Mouse (Mus musculus) kidney, embryonic 16.5 days (tissue): ENCODE measurements at regions not wholly inside any gene's neighbourhood (a gene's known extent, or its start where the extent isn't known, plus 50 kb on each side); places are given as distances from the start of the nearest gene placed in this dataset.

ENCODE experiments used
- ATAC-seq: fragments of 200-750 bp; cut with Nextera tagmentation; 2 replicates; pipeline ENCODE4 v1.8.0; 2017; ENCODE audit warnings: moderate TSS enrichment; ENCODE audit not compliant: low FRiP score, low TSS enrichment
- H3K27ac ChIP-seq: fragments of 300-500 bp; sonication (generic); 2 replicates; pipeline ENCODE4 v1.5.1; 2014; ENCODE audit warnings: low read length
- H3K27me3 ChIP-seq: fragments of 300-500 bp; sonication (generic); 2 replicates; pipeline ENCODE4 v1.6.1; 2014; ENCODE audit warnings: low read length, control low read depth, mixed read lengths; ENCODE audit not compliant: insufficient read depth
- H3K36me3 ChIP-seq: fragments of 300-500 bp; sonication (generic); 2 replicates; pipeline ENCODE4 v1.6.1; 2014; ENCODE audit warnings: low read length, control low read depth, mixed read lengths; ENCODE audit not compliant: insufficient read depth
- H3K4me1 ChIP-seq: fragments of 300-500 bp; sonication (generic); 2 replicates; pipeline ENCODE4 v1.6.1; 2014; ENCODE audit warnings: low read length, control low read depth, mixed read lengths; ENCODE audit not compliant: insufficient read depth
- H3K4me2 ChIP-seq: fragments of 300-500 bp; sonication (generic); replicated peaks from 2 replicates; pipeline ENCODE4 v1.6.1; 2014; ENCODE audit warnings: low read depth, low read length
- H3K4me3 ChIP-seq: fragments of 300-500 bp; sonication (generic); 2 replicates; pipeline ENCODE4 v1.5.1; 2014; ENCODE audit warnings: mild to moderate bottlenecking, low read length
- H3K9ac ChIP-seq: fragments of 300-500 bp; sonication (generic); replicated peaks from 2 replicates; pipeline ENCODE4 v1.6.1; 2014; ENCODE audit warnings: low read length
- H3K9me3 ChIP-seq: fragments of 300-500 bp; sonication (generic); 2 replicates; pipeline ENCODE4 v1.6.1; 2016; ENCODE audit warnings: low read length, control low read depth
- WGBS: fragments of 180-500 bp; shearing (Covaris S2); extraction: QIAGEN DNeasy Blood & Tissue Kit; methylation state at CpG from one replicate; pipeline ENCODE4 v1.1.7; 2014; 5-methylcytosine and 5-hydroxymethylcytosine counted together

- H3K9ac ChIP-seq = no peak overlapping the region
- H3K27me3 ChIP-seq = no peaks in the 10 kb centered on the region
- ATAC-seq = no peak
- no peak overlapping the region for H3K4me2 ChIP-seq
- no peaks in the 10 kb centered on the region for H3K9me3 ChIP-seq
- no peaks in the 10 kb centered on the region for H3K36me3 ChIP-seq
- WGBS = 70% methylated on average over 2 of the region's 2 CpGs
- H3K4me1 ChIP-seq = 0 out of 2 replicates have a peak, but pooled peaks cover 10% of the 10 kb centered on the region
- no peak overlapping the region for H3K27ac ChIP-seq
- no peak overlapping the region for H3K4me3 ChIP-seq
These were observed 172.8 kb downstream of the Shq1 start for GRCm38 (mm10) chr6:100498126-100498525.

- Histone ChIP-seq H3K36me3 (no peaks in the 10 kb centered on the region), H3K9ac (no peak overlapping the region), H3K4me1 (0 out of 2 replicates have a peak, but pooled peaks cover 3% of the 10 kb centered on the region), H3K4me3 (no peak overlapping the region), H3K27ac (no peak overlapping the region), H3K4me2 (no peak overlapping the region), H3K9me3 (no peaks in the 10 kb centered on the region), H3K27me3 (no peaks in the 10 kb centered on the region)
- ATAC-seq = no peak
These were observed 174.8 kb downstream of the Shq1 start for GRCm38 (mm10) chr6:100496135-100496534.

- WGBS = 72% methylated on average over 12 of the region's 12 CpGs
- H3K4me1 ChIP-seq = 0 out of 2 replicates have a peak, but pooled peaks cover 2% of the 10 kb centered on the region
- no peaks in the 10 kb centered on the region for H3K36me3 ChIP-seq
- H3K4me2 ChIP-seq = no peak overlapping the region
- H3K9ac ChIP-seq = no peak overlapping the region
- H3K4me3 ChIP-seq = no peak overlapping the region
- no peak overlapping the region for H3K27ac ChIP-seq
- H3K27me3 ChIP-seq = no peaks in the 10 kb centered on the region
- H3K9me3 ChIP-seq = no peaks in the 10 kb centered on the region
- ATAC-seq = no peak
These were observed 175.8 kb downstream of the Shq1 start for GRCm38 (mm10) chr6:100495131-100495530.

GRCm38 (mm10) chr6:100493558-100493957, 177.4 kb downstream of the Shq1 start:
- Histone ChIP-seq H3K9ac (no peak overlapping the region), H3K4me1 (no peaks in the 10 kb centered on the region), H3K9me3 (no peaks in the 10 kb centered on the region), H3K27ac (no peak overlapping the region), H3K36me3 (no peaks in the 10 kb centered on the region), H3K27me3 (no peaks in the 10 kb centered on the region), H3K4me3 (no peak overlapping the region), H3K4me2 (no peak overlapping the region)
- ATAC-seq = 0 out of 2 replicates have a peak, but pooled peaks have one; percentile 36
- 78% methylated on average over 1 of the region's 1 CpGs for WGBS

GRCm38 (mm10) chr6:100491811-100492210, 179.1 kb downstream of the Shq1 start:
- Histone ChIP-seq H3K4me2 (no peak overlapping the region), H3K9me3 (no peaks in the 10 kb centered on the region), H3K36me3 (no peaks in the 10 kb centered on the region), H3K27ac (no peak overlapping the region), H3K4me1 (no peaks in the 10 kb centered on the region), H3K4me3 (no peak overlapping the region), H3K27me3 (no peaks in the 10 kb centered on the region), H3K9ac (no peak overlapping the region)
- ATAC-seq = no peak
- WGBS = 83% methylated on average over 6 of the region's 6 CpGs

GRCm38 (mm10) chr6:100490920-100491712, 179.8 kb downstream of the Shq1 start:
- H3K9ac ChIP-seq = no peak overlapping the region
- H3K4me2 ChIP-seq = no peak overlapping the region
- no peaks in the 10 kb centered on the region for H3K4me1 ChIP-seq
- H3K36me3 ChIP-seq = no peaks in the 10 kb centered on the region
- no peak overlapping the region for H3K27ac ChIP-seq
- H3K27me3 ChIP-seq = no peaks in the 10 kb centered on the region
- H3K4me3 ChIP-seq = no peak overlapping the region
- WGBS = 94% methylated on average over 7 of the region's 7 CpGs
- ATAC-seq = no peak
- H3K9me3 ChIP-seq = no peaks in the 10 kb centered on the region

- Histone ChIP-seq H3K4me2 (no peak overlapping the region), H3K27ac (no peak overlapping the region), H3K9me3 (peaks cover 12% of the 10 kb centered on the region), H3K36me3 (no peaks in the 10 kb centered on the region; the same call in 1 of the 2 replicates), H3K9ac (no peak overlapping the region), H3K4me3 (no peak overlapping the region), H3K4me1 (peaks cover 14% of the 10 kb centered on the region), H3K27me3 (0 out of 2 replicates have a peak, but pooled peaks cover 9% of the 10 kb centered on the region)
- 52% methylated on average over 3 of the region's 3 CpGs for WGBS
- ATAC-seq = no peak
These were observed 187.1 kb downstream of the Shq1 start for GRCm38 (mm10) chr6:100483836-100484235.

- peaks cover 12% of the 10 kb centered on the region for H3K9me3 ChIP-seq
- 0 out of 2 replicates have a peak, but pooled peaks cover 9% of the 10 kb centered on the region for H3K27me3 ChIP-seq
- peak overlapping the region; percentile 16 for H3K4me2 ChIP-seq
- H3K36me3 ChIP-seq = no peaks in the 10 kb centered on the region; the same call in 1 of the 2 replicates
- no peak overlapping the region for H3K4me3 ChIP-seq
- no peak overlapping the region for H3K9ac ChIP-seq
- WGBS = 5% methylated on average over 14 of the region's 14 CpGs
- H3K4me1 ChIP-seq = peaks cover 14% of the 10 kb centered on the region
- no peak overlapping the region for H3K27ac ChIP-seq
- peak; percentile 51 for ATAC-seq
These were observed 187.7 kb downstream of the Shq1 start for GRCm38 (mm10) chr6:100483084-100483810.

GRCm38 (mm10) chr6:100482572-100482971, 188.4 kb downstream of the Shq1 start:
- H3K4me3 ChIP-seq = no peak overlapping the region
- 0 out of 2 replicates have a peak, but pooled peaks cover 9% of the 10 kb centered on the region for H3K27me3 ChIP-seq
- no peak for ATAC-seq
- 33% methylated on average over 7 of the region's 7 CpGs for WGBS
- H3K36me3 ChIP-seq = no peaks in the 10 kb centered on the region; the same call in 1 of the 2 replicates
- H3K4me1 ChIP-seq = peaks cover 14% of the 10 kb centered on the region
- H3K27ac ChIP-seq = no peak overlapping the region
- no peak overlapping the region for H3K9ac ChIP-seq
- peak overlapping the region; percentile 16 for H3K4me2 ChIP-seq
- peaks cover 12% of the 10 kb centered on the region for H3K9me3 ChIP-seq

- H3K4me3 ChIP-seq = no peak overlapping the region
- H3K27ac ChIP-seq = no peak overlapping the region
- no peak overlapping the region for H3K9ac ChIP-seq
- H3K27me3 ChIP-seq = 0 out of 2 replicates have a peak, but pooled peaks cover 9% of the 10 kb centered on the region
- no peak for ATAC-seq
- 82% methylated on average over 3 of the region's 3 CpGs for WGBS
- peaks cover 10% of the 10 kb centered on the region for H3K9me3 ChIP-seq
- no peak overlapping the region for H3K4me2 ChIP-seq
- H3K36me3 ChIP-seq = no peaks in the 10 kb centered on the region; the same call in 1 of the 2 replicates
- peaks cover 14% of the 10 kb centered on the region for H3K4me1 ChIP-seq
These were observed 190.4 kb downstream of the Shq1 start for GRCm38 (mm10) chr6:100480525-100480924.
